Mouse (Mus musculus) brain, embryonic 18.5 days (tissue): Measurements from ENCODE around the gene Mterf4.
A peak's percentile ranks its signal among the peaks of the same experiment; 100 is the strongest.
"Not testable (repeated sequence)": the region's sequence is repeated elsewhere in the genome, so short reads cannot be mapped to it uniquely, and the experiment has no call there.

ENCODE experiments used
- DNase-seq: peaks from one replicate; pipeline ENCODE4 v3.0.0-alpha.2; 2012; ENCODE audit warnings: low read depth, low spot score

The Mterf4 gene

DNA sequence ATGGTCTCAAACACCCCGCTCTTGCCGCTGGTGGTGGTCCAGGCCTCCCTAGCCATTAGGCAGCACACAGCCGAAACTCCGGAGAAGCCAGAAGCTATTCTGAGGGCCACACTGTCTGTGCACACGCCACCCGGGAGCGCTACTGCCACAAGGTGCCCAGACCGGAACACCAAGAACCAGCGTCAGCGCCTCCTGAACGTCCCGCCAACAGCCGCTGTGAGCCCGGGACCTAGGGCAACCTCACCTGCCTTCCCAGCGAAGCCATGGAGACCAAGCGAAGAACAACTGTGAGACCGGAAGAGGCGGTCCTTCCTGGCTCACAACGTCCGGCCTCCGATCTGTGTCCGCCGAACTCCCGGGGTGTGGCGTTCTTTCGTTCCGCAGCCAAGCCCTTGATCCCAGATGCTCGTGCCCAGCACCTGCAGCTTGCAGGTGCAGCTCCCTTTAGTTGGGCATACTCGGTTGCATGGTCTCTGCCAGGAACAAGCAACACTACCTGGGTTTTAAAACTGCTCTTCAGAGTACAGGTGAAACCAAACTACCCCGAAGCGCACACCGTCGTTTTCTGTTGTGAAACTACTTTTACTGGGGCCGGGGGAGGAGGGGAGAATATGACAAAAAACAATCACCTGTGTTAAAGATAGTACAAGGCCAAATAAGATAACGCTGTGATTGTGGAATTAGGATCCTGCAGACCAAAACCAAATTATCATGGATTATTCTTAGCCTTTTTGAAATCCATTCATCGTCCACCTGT lies at the start of gene Mterf4:
Gene Mterf4, minus strand, starts transcription at position 335 of the 757 bp plus-strand sequence.
- DNase-seq, result peak; percentile 55

DNA sequence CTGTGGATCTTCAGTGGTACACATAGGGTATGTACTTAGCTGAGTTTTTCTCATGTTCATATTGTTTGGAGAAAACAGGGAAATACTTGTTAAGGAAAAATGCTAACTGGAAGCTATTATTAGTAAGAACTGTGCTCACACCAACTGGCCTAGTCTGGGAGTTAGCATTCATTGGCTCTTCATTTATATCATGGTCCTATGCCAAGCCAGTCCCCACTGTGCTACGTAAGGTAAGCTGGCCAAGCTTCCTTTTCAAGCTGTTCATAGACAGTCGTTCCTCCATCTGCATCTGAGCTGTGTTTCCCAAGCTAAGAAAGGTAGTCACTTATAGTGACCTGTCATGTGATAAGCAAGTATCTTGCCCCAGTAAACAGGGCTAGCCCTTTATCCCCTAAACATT lies 47.0 kb upstream of the Mterf4 start:
- no peak for DNase-seq

- no peak for DNase-seq
Observed at GRCm38 (mm10) chr1:93349701-93350100, 44.0 kb upstream of the Mterf4 start.

DNA sequence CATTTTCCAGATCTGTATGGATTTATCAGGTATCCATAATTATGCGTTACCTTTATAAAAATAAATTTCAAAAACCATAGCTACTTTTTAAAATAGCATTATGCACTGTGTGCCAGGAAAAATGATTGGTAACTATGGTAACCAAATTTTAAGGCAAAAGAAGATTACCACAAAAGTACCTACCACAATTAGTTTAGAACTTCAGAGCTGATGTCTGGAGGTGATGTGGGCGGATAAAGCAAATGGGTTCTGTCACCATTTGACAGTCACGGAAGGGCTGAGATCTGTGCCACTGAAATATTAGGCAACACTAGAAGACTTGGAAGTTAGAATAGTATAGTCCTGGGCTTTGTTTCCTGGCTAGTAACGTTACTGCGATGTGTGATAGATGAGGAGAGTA lies 41.5 kb upstream of the Mterf4 start:
- no peak for DNase-seq

DNA sequence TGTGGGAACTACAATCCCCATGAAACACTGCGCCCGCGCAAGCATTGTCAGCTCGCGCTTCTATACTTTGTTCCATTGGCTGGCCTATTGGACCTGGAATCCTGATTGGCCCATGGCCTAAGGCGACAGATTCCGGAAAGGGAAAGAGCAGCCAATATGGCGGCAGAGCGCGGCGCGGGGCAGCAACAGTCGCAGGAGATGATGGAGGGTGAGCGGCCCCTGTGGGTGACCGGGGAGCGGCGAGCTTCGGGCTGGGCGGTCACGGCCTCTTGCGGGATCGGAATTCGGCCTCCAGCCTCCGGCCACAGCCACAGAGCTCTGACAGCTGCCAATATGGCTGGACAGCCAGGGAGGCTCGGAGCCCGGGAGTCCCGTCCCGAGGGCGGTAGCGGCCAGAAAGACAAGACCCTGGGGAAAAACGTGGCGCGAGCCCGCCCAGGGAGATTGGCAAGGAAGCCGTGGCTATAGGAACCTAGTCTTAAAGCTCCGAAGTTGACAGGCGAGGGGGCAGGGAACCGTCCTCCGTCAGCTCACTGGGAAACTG lies 37.9 kb upstream of the Mterf4 start:
- peak; percentile 96 for DNase-seq

DNA sequence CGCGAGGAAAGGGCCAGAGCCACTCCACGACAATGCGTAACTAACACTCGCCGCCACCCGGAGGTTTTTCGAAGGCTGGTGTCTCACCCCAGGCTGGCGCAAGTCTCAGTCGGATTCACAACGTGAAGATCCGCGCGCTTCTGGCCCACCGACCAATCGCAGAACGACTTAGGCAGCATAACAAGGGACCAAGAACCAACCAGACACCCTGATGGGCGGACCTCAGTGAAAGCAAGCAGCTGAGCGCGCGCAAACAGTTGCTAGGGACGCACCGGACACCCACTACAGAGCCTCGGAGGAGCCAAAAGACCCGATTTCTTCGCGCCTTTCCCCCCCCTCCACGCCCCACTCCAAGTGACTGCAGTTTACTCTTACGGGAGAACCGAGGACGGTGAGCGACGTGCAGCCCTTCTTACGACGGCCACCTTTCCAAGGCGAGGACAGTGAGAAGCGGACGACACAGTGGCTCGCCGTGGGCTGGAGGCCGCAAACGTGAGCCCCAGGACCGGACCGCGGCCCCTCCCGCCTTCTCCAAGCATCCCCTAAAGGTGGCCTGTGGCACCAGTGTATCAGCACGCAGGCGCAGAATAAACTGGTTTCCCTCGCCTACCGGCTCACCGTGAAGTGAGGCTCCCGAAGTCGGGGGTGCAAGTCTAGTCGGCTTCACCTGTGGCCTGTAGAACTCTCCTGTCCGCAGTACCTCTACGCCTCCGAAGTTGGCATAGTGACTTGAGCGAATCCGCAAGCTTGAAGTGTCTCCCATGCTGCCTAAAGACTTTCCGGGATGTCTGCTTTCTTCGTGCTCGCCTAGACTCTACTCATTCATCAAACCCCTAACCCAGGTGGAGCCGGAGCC lies 37.2 kb upstream of the Mterf4 start, which contains the start of the genes Ppp1r7 and Pask:
Gene Ppp1r7, plus strand, starts transcription at position 207 of the 856 bp plus-strand sequence.
Gene Pask, minus strand, starts transcription at position 835 of the 856 bp plus-strand sequence.
- DNase-seq, result peak; percentile 93

- DNase-seq, result no peak
Observed at GRCm38 (mm10) chr1:93334621-93335020, 28.9 kb upstream of the Mterf4 start.

GRCm38 (mm10) chr1:93326446-93326845 lies 20.7 kb upstream of the Mterf4 start:
- DNase-seq, result no peak

- DNase-seq, result no peak
Observed at GRCm38 (mm10) chr1:93323973-93324372, 18.3 kb upstream of the Mterf4 start.

- no peak for DNase-seq
Observed at GRCm38 (mm10) chr1:93300578-93300977, 5.1 kb downstream of the Mterf4 start.

GRCm38 (mm10) chr1:93299791-93300190 lies 5.9 kb downstream of the Mterf4 start:
- no peak for DNase-seq

DNA sequence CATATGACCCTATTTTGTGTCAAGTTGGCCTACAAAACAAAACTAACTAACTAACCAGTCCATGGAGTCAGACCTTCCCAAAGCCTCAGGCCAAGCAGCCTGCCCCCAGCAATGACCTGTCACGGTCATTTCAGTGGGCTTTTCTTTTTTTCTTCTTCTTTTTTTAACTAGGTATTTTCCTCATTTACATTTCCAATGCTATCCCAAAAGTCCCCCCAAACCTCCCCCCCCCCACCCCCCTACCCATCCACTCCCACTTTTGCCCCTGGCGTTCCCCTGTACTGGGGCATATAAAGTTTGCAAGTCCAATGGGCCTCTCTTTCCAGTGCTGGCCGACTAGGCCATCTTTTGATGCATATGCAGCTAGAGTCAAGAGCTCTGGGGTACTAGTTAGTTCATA lies 11.2 kb downstream of the Mterf4 start:
- not testable (repeated sequence) for DNase-seq

DNA sequence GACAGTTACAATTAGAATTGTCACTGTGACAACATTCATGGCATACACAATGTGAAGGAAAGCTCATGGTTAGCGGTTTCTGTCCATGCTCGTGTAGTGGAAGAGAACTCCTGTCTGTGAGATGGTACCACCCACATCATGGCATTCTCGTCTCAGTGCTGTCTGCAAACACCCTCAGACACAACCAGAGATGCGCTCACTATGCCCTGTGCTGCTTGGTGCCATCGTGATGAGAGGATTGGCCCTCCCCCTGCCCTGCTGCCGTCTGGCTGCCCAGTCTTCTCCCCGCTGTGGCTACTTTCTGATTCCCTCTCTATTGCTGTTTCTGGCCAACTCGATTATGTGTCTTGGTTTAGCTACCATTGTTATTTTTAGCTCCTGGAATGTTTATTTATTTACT lies 13.7 kb downstream of the Mterf4 start:
- DNase-seq, result no peak

DNA sequence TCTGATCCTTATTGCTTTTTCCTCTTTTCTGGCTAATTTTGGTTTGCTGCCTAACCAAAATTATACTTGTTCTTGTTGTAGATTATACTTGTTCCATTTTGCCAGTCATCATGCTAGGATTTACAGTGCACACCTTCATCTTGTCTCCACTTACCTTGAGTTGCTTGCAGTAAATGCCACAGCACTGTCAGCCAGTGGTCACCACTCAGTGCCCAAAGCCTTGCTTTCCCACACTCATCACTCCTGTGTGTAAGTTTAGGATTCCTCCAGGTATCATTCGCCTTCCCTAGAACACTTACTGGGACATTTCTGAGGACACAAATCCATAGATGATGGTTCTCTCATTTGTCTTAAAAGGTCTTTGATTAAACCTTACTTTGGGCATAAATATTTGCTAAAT lies 14.1 kb downstream of the Mterf4 start:
- DNase-seq, result no peak

- no peak for DNase-seq
Observed at GRCm38 (mm10) chr1:93290956-93291355, 14.8 kb downstream of the Mterf4 start.

DNA sequence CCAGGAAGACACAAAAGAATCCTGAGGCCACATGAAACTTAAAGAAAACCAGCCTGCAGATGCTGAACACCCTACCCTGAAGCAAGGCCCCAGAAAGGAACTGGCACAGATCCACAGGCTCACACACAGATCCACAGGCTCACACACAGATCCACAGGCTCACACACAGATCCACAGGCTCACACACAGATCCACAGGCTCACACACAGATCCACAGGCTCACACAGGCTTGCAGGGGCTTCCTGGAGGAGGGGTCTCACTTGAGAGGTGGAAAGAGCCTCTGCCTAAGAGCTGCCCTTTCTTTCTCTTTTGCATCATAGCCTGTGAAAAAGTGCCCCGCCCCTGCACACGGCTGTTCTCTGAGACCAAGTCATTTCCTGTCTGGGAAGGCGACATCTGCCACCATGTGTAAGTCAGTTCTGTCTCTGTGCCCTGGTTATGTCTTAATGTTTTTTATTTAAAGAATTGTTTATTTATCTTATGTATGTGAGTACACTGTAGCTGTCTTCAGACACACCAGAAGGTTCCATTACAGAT lies 16.0 kb downstream of the Mterf4 start:
- DNase-seq, result no peak

- DNase-seq, result no peak
Observed at GRCm38 (mm10) chr1:93277041-93277440, 28.7 kb downstream of the Mterf4 start.

DNA sequence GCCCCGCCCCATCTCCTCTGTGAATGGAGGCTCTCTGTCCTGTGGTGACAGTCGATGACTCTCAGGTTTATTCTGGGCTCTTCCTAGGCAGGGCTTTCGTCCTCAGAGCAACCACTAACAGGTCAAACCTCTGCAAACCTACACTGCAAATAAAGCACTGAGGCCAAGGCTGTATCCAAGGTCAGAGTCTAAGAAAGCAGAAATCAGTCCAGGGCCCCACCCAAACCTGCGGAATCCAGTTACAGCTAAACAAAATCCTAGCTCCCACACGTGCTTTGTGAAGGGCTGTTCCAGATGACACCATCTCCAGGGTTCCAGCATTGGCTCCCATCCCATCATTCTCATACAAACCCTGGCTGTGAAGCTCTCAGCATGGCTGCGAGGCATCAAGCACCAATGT lies 30.2 kb downstream of the Mterf4 start:
- DNase-seq, result no peak

GRCm38 (mm10) chr1:93272409-93272821 lies 33.3 kb downstream of the Mterf4 start:
- DNase-seq, result no peak

- no peak for DNase-seq
Observed at GRCm38 (mm10) chr1:93271751-93272150, 34.0 kb downstream of the Mterf4 start.

DNA sequence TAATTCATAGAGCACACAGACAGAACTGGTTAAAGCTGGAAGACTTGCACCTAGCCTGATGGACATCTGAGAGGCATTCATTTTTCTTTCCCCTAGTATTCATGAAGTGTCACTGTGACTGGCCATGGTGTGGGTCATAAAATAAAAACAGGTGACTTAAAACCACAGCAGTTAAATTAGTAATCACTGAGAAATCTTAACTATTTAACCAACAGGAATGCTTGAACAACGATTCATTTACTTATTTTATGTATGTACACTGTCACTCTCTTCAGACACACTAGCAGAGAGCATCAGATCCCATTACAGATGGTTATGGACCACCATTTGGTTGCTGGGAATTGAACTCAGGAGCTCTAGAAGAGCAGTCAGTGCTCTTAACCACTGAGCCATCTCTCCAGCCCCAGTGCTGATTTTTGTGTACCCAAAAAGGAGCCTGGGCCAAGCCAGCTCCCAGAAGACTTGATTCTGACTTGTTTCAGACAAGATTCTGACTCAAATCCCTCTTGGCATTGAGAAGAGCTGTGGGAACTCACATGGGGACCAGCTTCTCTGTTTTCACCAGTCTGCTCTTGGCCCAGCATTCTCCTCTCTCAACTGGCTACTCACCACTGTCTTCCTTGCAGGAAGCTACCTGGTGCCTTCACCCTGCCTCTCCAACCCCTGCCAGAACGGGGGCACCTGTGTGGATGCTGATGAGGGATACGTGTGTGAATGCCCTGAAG lies 35.0 kb downstream of the Mterf4 start:
- DNase-seq, result no peak
